Mouse (Mus musculus) skeletal muscle tissue, adult 2 months (tissue): ENCODE data around the gene Adcy1.
"Not testable (repeated sequence)": the region's sequence is repeated elsewhere in the genome, so short reads cannot be mapped to it uniquely, and the experiment has no call there.

Source experiments
- DNase-seq: peaks from one replicate; pipeline ENCODE4 v3.0.0-alpha.2; 2012; ENCODE audit warnings: low read depth, low spot score

The Adcy1 gene

DNA sequence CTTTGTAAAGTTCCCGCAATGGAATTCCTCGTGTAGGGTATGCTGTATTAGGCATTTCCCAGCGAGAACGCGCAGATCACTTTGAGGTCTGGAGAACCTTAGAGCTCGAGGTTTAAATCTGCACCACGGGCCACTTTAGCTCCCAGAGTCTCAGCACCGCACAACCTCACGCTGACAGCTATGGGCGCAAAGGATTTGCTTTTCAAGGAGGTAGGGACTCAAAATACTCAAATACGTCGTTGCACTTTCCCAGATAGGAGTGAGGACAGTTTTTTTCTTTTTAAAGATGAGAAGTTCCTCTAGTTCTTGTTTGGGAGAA, 151.0 kb downstream of the Adcy1 start:
- DNase-seq, result no peak

DNA sequence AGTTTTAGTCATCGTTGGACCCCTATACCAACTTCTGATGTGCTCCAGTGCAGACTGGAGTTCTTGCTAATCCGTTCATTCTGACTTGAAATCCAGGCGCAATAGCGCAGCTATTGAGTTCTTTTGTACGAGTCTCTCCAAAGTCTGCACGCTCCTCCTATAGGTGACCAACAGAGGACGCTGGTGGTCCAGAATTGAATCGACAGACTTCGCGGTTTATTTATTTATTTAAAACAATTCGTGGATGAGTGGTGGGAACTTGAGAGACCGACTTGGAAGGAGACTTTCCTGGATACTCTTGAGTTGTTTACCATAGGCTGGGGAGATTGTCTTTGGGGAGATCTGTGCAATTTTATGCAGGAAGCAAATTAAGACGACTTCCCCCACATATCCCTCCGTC, 151.5 kb downstream of the Adcy1 start:
- DNase-seq, result peak; percentile 26

DNA sequence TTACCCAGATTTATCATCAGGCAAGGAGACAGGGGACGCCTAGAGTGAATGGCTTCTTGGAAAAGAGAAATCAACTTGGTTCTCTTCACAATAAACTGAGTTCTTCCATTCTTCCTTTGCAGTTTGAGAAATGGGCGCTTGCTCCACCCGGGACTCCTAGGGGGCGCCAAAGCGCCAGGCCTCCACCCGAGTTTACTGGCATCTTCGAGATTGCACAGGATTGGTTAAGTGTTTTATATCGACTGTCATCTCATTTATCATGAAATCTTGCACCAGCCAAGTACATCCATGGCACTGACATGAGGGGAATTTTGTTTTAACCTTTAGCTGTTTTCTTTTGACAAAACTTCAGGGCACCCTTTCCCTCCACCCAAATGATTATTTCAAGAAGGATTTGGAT, 152.4 kb downstream of the Adcy1 start:
- peak; percentile 27 for DNase-seq

DNA sequence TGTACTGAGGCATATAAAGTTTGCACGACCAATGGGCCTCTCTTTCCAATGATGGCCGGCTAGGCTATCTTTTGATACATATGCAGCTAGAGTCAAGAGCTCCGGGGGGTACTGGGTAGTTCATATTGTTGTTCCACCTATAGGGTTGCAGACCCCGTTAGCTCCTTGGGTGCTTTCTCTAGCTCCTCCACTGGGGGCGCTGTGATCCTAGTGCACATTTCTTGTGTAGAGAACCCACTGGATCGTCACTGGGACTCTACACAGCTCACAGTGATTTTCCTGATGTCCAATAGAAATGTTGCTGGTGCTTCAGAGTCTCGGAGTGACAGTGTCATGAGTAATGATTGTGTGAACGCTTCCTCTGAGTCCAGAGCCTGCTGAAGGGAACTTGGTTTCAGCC, 158.5 kb downstream of the Adcy1 start:
- not testable (repeated sequence) for DNase-seq

DNA sequence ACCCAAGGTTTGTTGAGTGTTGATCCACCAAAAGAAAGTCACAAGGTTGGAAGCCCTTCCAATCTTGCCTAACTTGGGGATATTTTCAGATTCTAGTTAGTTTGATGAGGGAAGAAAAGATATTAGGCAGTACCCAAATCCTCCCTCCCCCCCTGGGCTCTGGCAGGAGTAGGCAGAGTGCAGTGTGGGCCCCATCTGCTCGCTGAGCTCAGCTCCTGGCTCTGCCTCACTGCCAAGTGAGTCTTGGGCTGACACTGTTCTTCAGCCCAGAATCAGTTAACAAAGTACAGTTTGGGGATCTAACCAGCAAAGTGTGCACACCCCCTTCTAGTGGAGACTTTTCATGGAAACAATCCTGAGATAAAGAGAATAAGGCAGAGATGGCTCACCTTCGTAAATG, 162.9 kb downstream of the Adcy1 start:
- no peak for DNase-seq

DNA sequence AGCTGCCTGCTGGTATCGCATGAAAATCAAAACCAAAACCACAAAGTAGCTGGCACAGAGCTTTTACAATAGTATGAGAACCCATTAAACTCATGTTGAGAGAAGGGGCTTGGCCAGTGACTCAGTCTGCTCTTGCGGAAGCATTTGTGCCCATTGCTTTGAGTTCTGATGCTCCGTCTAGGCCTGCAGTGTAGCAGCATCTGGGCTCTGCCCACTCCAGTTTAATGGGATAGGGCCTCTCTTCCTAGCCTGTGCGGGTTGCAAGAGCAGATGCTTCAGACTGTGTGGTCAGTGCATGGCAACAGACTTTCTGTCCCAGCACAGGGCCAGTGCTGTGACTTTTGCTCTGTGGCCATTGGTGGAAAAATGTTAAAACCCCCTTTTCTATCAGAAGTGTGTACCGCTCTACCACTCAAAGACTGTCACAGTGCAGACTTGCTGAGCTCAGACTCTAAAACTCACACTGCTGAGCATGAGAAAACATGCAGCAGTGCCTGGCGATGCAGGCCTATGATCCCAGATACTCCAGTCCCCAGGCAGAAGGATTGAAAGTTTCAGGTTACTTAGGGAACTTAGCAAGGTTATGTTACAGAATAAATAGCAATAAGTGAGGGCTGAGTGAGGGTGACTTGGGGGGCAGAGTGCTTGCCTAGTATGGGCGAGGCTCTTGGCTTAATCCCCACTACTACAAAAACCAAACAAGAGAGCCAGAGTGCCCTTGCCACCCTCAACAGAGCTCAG, 163.7 kb downstream of the Adcy1 start:
- DNase-seq, result peak; percentile 25

DNA sequence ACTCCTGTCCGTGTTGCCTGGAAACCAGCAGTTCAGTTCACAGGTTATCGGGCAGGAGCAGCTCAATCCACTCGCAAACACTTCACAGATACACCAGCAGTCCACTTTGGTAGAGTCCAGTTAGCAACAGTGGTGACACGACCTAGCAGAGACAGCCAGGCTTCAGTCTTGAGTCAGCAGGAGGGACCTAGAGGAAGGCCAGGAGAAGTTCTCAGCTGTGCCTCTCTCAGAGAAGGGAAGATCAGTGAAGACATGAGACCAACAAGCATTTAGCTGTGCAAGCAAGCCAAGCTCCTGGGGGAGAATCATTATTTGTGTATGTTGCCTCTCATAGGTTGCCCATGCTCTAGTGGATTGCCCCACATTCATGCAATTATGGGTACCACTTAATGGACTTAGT, 164.8 kb downstream of the Adcy1 start:
- no peak for DNase-seq
